Mouse (Mus musculus) thymus, adult 18-20 months (tissue): Measurements from ENCODE around the gene Syde1.
A peak's percentile ranks its signal among the peaks of the same experiment; 100 is the strongest.
"Not testable (repeated sequence)": the region's sequence is repeated elsewhere in the genome, so short reads cannot be mapped to it uniquely, and the experiment has no call there.

ENCODE experiments used
- DNase-seq, 2 experiments: peaks; one replicate each; pipeline ENCODE4 v3.0.0; 2022; ENCODE audit warnings: mixed read lengths in 2 of 2

The Syde1 gene

DNA sequence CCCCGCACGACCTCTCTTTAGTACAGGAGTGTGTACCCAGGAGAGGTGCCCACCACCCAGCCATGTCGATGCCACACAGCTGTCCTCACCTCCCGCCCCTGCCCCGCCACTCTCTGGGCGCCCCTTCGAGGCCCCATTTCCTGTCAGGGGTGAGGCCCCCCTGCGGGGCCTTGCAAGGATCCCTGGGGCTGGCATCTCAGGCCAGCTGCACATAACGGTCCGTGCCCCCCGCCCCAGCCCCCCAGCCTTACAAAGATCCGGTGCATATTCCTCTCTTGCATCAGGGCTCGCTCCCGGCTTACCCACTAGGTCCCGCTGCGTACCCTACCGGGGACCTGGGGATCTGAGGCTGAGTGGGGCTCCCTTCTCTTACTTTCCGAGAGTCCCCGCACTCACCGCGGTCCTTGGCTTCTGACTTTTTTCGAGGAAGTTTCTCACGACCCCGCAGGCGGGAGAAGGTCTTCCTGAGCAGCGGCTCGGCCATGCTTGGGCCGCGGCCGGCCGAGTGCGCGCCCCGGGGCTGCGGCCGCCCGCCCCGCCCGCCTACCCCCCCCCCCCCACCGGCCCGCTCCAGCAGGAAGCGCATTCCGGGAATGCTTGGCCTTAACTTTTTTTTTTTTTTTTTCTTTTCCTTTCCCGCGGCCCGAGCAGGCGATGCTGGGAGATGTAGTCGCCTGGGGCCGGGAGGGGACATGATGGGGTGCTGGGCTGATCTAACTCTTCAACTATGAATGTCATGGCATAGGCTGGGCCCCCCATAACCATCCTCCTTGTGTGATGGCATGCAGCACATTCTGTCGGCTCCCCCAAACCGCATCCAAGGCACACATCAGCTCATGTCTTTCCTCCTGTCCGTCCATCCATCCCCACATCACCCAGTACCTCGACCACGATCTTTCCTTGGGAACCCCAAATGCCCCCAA, at the start of gene Syde1:
TSS of gene Syde1 (minus strand) at position 559 of the 923 bp plus-strand sequence.
- DNase-seq: peak; percentile 83 to 84

DNA sequence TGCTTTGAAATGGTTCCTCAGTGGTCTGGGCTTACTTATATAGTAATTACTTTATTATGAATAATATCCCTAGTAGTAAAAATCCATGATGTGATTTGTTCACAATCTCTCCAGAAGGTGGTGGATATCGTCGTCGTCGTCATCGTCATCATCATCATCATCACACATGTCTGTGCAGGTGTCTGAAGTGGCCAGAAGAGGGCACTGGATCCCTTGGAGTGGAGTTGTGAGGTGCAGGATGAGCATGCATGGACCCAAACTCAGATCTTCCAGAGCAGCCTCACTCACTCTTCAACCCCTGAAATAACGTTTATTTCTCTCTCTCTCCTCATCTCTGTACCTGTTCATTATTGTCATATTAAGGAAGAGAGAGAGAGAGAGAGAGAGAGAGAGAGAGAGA, 40.5 kb upstream of the Syde1 start:
- DNase-seq: peak in 1 of 2 experiments; percentile 5

DNA sequence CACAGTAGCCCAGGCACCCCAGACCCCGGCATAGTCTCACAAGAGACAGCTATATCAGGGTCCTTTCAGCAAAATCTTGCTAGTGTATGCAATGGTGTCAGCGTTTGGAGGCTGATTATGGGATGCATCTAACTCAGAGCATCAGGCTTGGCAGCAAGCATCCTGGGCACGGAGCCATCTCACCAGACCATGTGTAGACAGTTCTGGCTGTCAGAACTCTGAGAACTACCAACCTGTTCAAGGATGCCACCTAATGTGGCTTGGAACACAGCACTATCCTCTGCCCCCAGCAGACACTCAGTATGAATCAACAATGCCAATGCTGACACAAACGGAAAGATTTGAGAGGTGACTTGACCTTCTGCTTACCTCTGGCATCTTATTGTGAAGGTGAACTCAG, 38.4 kb upstream of the Syde1 start:
- DNase-seq: no peak

DNA sequence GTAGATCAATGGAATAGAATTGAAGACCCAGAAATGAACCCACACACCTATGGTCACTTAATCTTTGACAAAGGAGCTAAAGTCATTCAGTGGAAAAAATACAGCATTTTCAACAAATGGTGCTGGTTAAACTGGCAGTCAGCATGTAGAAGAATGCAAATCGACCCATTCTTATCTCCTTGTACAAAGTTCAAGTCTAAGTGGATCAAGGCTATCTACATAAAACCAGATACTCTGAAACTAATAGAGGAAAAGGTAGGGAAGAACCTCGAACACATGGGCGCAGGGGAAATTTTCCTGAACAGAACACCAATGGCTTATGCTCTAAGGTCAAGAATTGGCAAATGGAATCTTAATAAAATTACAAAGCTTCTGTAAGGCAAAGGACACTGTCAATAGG, 31.4 kb upstream of the Syde1 start:
- not testable (repeated sequence) for DNase-seq

DNA sequence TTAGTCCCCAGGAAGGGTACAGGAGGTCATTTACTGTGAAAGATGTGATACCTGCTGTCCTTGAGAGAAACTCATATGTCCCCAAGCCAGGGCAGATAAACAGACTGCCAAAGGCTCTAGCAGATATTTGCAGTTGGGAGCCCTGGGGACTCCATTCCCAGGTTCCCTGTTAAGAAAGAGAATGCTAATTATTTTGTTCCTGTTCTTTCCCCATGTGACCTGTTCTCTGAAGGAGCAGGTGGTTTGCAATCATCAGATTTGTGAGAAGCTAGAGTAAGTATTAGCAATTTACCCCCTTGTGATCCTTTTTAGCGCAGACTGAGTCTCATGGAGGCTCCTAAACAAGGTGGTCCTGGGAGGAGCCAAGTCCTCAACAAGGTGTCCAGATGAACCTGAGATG, 26.2 kb upstream of the Syde1 start, which contains the start of gene Olfr1357:
TSS of gene Olfr1357 (minus strand) at position 101 of the 400 bp plus-strand sequence.
- no peak for DNase-seq

DNA sequence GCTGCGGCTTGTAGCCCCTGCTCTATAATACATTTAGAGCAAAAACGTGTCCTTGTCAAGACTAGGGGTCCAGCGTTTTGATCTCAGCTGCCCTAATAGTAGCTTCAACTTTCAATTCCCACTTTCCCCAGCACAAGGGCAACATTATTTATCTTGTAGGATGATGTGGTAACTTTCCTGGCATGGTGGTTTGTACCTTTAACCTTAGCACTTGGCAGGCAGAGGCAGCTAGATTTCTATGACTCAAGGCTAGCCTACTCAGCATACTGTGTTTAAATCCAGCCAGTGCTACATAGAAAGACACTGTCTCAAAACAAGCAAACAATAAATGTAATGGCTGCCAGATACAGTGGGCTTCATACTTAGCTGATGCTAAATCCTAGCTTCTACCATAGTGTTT, 15.8 kb upstream of the Syde1 start:
- no peak for DNase-seq

DNA sequence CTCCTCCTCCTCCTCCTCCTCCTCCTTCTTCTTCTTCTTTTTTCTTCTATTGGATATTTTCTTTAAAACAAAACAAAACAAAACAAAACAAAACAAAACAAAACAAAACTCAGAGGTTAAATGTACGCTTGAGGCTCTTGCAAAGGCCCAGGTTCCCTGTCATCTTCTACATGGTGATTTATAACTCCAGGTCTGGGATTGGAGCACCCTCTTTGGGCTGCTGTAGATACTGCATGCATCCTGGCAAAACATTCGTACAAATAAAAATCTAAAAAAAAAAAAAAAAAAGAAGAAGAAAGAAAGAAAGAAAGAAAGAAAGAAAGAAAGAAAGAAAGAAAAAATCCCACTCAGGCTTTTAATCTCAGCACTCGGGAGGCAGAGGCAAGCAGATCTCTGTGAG, 13.3 kb upstream of the Syde1 start:
- peak in 1 of 2 experiments; percentile 32 for DNase-seq

DNA sequence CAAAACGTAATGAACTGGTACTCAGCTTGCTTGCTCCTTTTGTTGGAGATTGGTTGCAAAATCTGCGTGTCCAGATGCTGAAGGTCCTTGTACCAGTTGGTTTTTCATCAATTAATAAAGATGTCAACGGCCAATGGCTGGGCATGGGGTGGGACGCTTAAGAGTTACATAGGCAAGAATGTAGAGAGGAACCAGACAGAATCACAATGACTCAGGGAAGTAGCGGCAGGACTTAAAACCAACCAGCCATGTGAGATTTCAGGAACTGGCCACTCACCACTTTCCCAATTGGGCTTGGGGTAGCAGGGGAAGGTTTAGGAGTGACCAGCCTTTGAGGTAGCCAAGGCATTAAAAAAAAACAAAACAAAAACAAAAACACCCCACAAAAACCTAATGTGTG, 8.1 kb upstream of the Syde1 start:
- no peak for DNase-seq

DNA sequence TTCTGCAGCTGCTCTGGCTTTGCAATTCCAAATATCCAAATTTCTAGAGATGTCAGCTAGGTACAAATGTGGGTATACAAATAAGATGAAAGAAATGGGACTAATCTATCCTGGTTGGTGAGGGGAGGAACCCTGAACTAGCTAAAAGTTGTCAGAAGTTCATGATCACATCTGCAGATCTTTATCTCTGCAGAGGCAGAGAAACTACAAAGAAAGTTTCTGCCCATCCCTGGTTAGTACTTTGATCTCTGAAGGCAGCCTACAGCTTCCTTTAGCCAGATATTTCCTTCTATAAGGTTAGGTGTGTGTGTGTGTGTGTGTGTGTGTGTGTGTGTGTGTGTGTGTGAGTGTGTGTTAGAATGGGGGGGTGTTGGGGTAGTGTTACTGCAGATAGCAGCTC, 2.8 kb upstream of the Syde1 start:
- DNase-seq: peak in 1 of 2 experiments; percentile 10

DNA sequence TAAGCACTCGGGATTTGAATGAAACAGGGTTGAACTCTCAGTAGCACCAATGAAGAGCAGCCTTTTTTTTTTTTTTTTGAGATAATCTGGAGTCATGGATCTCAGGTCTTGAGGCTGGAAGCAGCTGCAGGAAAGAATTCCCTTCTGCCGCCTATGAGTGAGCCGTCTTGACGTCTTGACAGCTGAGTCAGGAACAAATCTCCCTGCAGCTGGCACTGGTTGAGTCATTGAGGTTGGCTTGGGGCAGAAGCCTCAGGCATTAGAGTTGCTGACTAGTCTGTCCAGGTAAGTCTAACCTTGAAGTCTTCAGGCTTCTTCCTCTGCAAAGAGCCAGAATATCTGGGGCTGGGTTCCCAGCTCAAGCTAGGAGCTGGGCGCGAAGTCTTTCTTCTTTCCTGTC, 2.4 kb upstream of the Syde1 start:
- DNase-seq: peak in 1 of 2 experiments; percentile 15

DNA sequence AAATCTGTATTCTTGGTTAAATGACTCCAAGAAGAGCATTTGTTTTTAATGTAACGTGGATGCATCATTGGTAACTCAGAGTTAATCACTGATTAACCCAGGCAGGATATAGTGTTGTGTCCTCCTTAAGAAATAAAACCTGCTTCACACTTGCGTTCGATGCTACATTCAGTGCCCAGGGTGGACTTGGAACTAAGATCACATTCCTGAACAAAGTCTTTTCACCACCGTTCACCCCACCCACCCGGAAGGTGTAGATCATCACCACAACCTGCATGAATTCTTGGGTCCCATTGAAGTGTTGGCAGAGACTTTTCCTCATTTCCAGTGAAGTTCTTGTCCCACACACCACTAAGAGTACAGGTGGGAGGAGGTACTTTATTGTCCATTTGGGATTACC, 2.0 kb upstream of the Syde1 start:
- DNase-seq: no peak

DNA sequence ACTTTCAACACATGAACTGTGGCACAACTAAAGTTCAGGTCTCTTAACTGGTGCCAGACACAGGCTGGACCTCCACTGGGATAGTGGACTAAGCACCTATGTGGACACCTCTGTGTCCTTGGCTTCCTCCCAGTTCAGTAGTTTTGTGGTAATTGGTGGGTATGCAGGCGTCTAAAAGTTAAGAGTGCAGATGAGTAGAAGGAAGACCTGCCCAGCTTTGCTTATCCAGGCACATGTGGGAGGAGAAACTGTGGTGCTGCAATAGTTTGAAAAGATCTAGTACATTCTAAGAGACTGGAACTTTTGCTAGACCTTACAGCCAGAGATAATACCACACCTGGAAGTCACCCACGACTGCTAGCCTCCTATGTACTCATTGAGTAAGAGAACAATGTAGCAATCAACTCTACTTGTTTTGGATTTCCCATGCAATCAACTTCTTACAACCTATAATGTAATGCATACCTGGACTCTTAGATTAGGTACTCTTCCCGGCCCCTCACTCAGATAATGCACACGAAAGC, 1.2 kb upstream of the Syde1 start:
- no peak for DNase-seq

DNA sequence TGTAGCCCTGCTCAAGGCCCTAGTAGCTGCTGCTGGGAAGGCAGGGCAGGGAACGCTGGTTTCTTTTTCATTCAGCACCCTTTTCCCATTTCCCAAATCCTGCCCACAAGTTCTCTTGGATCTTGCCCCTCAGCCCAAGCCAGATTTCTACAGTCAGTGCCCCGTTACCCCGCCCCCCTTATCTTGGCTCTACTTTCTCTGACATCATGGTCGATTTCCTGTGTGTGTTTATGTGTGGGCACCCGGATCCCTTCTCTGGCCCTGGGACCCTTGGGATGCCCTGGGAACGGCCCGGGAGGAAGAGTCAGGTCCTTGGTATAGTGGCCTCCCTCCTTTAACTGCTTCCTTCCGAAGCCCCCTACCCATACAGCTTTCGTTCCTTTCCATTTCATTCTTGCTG, 1.0 kb downstream of the Syde1 start:
- DNase-seq: peak in 1 of 2 experiments; percentile 45

DNA sequence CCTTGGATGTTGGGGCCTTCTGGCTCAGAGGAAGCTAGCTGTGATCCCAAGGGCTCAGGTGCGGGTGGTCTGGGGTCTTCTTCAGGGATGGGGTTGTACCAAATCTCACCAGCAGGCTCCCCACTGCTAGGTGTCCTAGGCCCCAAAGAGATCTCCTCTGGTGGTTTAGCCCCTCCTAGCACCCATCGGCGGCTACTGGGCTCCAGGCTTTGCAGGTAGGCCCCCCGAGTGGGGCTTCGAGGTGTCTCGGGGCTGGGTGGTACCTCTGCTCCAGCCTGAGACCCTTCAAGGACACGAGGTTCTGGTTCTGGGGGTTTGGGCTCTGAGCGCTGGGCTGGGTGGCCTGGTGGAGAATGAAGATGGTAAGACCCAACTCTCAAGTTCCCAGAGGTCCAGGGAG, 1.9 kb downstream of the Syde1 start:
- DNase-seq: peak in 1 of 2 experiments; percentile 27

DNA sequence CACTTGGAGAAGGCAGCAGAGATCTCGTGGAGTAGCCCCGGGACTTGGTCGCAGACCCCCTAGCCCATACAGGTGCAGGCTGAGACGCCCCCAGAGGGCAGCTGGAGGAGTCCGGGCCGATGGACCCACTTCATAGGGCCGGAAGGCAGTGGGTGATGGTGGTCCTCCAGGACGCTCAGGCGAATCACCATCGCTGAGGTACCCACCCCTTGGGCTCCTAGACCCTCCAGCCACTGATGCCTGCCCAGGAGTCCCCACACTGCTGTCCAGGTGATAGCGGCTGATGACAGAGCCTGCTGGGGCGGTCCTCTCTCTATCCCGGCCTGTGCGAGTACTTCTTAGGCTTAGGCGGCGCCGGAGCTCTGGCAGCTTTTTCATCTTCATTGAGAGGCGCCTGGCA, 2.5 kb downstream of the Syde1 start:
- peak in 1 of 2 experiments; percentile 15 for DNase-seq

DNA sequence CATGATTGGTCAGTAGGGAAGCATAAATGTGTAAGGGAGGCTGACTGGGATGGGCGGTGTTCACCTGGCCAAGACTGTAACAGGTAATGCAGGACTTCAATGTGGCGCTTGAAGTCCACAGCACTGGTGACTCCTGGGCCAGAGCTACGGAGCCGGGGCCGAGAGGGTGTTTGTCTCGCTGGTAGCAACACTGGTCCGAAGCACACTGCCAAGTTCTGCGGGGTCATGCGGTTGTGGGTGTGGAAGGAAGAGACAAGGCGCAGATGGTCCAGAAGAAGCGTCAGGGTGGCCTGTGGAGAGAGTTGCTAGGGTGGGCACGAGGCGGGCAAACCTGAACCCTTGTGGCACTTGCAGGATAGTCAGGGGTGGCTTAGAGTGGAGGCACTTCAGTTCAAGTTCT, 5.7 kb downstream of the Syde1 start:
- no peak for DNase-seq

DNA sequence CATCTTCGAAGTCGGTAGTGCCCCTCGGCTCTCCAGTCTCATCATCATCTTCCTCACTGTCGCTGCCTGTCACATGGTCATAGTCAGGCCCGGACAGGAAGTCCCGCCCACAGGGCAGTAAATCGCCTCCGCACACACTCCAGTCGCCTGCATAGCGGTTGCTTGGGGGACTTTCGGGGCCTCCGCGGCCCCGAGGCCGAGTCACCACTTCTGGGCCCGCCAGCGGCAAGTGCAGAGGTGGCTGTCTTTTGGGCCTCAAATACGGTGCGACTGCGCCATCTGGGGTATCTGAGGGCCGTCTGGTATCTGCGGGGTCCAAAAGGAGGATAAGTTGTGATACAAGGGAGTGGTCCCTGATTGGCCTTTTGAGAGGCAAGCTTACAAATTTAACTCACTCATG, 6.2 kb downstream of the Syde1 start:
- DNase-seq: peak in 1 of 2 experiments; percentile 3

DNA sequence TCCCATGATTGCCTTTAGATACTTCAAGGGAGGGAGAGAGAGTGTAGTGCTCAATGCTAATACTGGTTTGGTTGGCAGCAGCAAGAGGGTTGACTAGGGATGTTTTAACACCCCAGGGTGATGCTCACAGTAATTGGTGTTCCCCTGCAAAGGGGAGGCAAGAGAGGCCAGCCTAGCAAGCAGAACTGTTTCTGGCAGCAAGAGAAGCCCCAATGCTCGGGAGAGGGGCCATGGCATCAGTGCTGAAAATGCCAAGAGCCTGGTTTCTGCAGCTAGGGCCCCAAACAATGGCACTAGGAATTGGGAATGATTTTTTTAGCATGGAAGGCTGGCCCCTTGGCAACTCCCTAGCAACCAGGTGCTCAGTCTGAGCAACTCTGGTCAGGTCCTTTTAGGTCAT, 6.8 kb downstream of the Syde1 start:
- DNase-seq: no peak

DNA sequence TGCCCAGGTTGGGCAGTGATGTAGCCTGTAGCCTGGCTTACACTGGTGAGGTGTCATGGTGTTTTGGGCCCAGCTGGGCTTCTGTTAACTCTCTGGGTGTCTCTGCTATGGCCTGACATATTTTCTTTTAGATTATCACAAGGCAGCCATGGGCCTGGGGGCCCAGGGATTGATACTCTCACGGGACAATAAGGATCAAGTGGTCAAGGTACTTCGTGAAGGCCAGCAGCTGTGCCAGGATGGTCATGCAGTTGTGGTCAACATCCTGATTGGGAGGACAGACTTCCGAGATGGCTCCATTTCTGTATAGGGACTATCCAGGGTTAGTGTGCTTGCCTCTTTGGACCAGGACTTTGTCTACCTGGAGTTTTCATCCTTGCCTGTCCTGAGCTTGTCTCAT, 7.8 kb downstream of the Syde1 start:
- DNase-seq: no peak

DNA sequence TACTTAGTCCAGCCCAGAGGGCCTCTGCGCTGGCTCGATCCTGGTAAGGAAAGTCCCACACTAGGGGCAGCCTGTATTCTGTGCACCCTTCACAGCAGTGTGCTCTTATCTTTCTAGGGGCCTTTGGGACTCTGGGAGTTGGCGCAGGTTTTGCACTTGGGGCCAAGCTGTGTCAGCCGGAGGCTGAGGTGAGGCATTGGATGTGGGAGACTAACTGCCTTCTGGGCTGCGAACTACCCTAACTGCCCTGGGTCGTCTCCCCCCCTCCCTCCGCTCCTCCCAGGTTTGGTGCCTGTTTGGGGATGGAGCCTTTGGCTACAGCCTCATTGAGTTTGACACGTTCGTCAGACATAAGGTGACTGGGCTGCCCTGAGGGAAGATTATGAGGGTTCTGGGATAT, 8.4 kb downstream of the Syde1 start:
- DNase-seq: no peak

DNA sequence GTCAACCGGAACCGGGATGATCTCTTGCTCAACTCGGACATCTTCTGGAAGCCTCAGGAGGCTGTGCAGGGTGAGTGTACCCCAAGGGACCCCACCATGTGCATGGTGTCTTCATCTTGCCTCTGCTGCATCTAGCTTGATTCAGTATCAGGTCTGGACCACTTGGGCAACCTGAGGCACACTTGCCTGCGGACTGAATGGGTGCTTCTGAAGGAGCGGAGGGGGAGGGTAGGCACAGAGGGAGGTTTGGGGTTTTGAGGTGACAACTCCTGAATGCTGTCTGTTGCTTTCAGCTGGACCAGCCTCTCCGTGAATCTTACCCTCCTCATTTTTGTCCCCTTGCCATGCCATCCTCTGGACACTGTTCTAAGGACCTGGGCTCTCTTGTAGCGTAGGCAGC, 10.6 kb downstream of the Syde1 start:
- DNase-seq: no peak

DNA sequence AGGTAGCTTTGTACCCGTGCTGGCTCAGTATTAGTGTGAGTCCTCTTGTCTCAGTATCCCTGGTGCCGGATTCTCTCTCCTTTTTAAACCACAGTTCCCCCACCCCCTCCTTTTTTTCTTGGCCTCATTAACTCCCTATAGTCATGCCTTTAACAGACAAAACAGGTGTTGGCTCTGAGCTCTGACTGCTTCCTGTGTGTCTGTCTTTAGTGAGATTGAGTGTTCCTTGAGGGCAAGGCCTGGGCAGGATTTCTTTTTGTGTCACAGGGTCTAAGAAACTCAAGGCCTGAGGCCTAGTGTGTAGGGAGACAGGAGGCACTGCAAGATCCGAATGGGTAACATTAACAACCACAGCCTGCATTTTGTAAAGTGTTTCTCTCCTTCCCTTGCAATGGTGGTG, 13.6 kb downstream of the Syde1 start:
- peak in 1 of 2 experiments; percentile 54 for DNase-seq

DNA sequence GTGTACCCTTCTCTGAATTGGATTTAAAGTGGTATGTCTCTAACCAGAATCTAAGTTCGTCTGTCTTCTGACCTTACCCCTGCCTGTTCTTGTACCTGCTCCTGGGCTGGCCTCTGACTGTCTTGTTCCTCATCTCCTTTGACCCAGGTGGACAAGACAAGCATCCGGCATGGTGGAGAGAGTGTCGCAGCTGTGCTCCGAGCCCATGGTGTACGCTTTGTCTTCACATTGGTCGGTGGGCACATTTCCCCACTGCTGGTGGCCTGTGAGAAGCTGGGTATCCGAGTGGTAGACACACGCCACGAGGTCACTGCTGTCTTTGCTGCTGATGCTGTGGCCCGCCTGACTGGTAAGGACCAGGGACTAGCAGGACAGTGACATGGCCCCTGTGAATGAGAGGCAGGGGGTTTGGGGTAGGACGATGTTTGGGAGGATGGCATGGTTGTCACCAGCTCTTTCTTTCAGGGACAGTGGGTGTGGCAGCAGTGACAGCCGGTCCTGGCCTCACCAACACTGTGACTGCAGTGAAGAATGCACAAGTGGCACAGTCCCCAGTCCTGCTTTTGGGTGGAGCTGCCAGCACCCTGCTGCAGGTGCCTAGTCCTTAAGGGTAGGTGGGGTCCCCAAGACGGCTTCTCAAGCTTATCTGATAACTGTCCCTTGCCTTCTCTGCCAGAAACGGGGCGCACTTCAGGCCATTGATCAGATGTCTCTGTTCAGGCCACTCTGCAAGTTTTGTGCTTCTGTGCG, 15.2 kb downstream of the Syde1 start:
- DNase-seq: peak in 1 of 2 experiments; percentile 22

DNA sequence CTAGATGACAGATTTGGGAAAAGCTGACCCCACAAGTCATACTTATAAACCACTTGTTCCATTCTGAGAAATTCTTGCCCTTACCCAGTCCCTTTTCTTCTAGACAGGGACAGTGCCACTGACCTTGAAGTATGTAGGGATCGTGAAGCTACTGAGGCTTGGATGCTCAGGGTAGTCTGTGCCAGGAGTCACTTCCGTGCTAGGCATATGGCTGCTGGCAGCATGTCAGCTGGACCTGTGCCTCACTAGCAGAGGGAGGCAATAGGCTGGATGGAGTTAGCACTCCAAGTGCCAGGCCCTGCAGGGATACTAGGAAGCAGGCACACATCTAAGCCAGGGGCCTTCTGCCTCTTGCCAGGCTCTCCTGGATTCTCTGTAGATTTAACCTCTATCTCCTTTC, 16.1 kb downstream of the Syde1 start:
- peak in 1 of 2 experiments; percentile 19 for DNase-seq
